11 mouse cellular contexts compared by ENCODE assay signal in the genomic region with DNA sequence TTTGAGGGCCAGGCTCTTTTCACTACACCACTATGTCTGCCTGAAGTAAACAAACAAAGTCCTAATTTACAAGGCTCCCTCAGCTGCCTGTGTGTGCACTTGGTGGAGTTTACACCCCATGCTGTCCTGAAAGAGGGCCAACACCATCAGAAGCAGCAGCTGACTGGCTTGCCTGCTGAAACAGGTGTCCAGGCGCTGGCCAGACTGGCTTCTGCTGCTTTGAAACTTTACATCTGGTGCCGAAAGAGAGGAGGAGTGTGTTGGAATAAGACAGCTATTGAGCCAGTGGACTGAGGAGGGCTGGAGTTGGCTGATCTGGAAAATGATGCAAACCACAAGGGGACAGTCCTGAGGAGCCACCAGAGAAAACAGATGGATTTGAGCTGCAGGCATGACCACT. TPM values are rescaled to one million over a fixed set of nuclear protein-coding genes. Genes with fewer than 3 reads are reported as not detected.
A peak's percentile ranks its signal among the peaks of the same experiment; 100 is the strongest.
DNase-seq lines count a peak whose midpoint lies in the region; ATAC-seq and TF ChIP-seq lines count a peak whose summit lies in the region.
"Had no signal": no experiment of that assay in that cellular context is flagged by ENCODE, and none has a peak within 500 bp of the region (broad histone marks: within the 10 kb centered on the region; RNA-seq: fewer than 3 reads in every experiment).

No protein-coding gene starts in this region.

- H3K9ac ChIP-seq in embryonic facial prominence, embryonic 14.5 days (ENCODE audit: low read depth, low read length): no peak overlapping the region
- no peak overlapping the region for H3K9ac ChIP-seq in forebrain, embryonic 14.5 days (ENCODE audit: low read length)

- WGBS in embryonic facial prominence, embryonic 14.5 days: 65% methylated on average over 2 of the region's 2 CpGs
- 86% methylated on average over 2 of the region's 2 CpGs for WGBS in embryonic facial prominence, embryonic 10.5 days
- WGBS in forebrain, embryonic 14.5 days: 93% methylated on average over 2 of the region's 2 CpGs

- no peaks in the 10 kb centered on the region for H3K4me1 ChIP-seq in embryonic facial prominence, embryonic 14.5 days (ENCODE audit: control insufficient read depth, insufficient read depth, low read length)
- no peaks in the 10 kb centered on the region for H3K4me1 ChIP-seq in embryonic facial prominence, embryonic 10.5 days
- H3K4me1 ChIP-seq in forebrain, embryonic 14.5 days (ENCODE audit: control insufficient read depth, insufficient read depth, low read length): no peaks in the 10 kb centered on the region

- ATAC-seq in embryonic facial prominence, embryonic 14.5 days (ENCODE audit: low read depth): peak; percentile 71; the same call in 1 of the 2 replicates
- ATAC-seq in forebrain, embryonic 14.5 days: no peak
- ATAC-seq: forebrain, embryonic 16.5 days; inflammation-experienced regulatory T-cells, adult 6 months had no signal

- H3K27ac ChIP-seq in embryonic facial prominence, embryonic 14.5 days (replicated peaks; ENCODE audit: low read depth, low read length): no peak overlapping the region
- H3K27ac ChIP-seq in embryonic facial prominence, embryonic 10.5 days (replicated peaks): no peak overlapping the region
- no peak overlapping the region for H3K27ac ChIP-seq in forebrain, embryonic 14.5 days (ENCODE audit: low read depth, low read length)

- 0 out of 2 replicates have a peak, but pooled peaks cover 4% of the 10 kb centered on the region for H3K9me3 ChIP-seq in embryonic facial prominence, embryonic 14.5 days (ENCODE audit: control insufficient read depth, low read length)
- H3K9me3 ChIP-seq in embryonic facial prominence, embryonic 10.5 days: no peaks in the 10 kb centered on the region
- H3K9me3 ChIP-seq in forebrain, embryonic 14.5 days (replicated peaks; ENCODE audit: control insufficient read depth, low read length): no peaks in the 10 kb centered on the region

- TF ChIP-seq POLR2A in myocyte (IDR thresholded peaks at IDR 0.05; ENCODE audit: insufficient read length, low read depth): no peak

- H3K4me2 ChIP-seq in embryonic facial prominence, embryonic 14.5 days (ENCODE audit: low read depth, low read length): no peak overlapping the region
- peak overlapping the region; percentile 18 for H3K4me2 ChIP-seq in myocyte (ENCODE audit: low read depth)
- no peak overlapping the region for H3K4me2 ChIP-seq in forebrain, embryonic 14.5 days (ENCODE audit: low read length)

- no peak overlapping the region for H3ac ChIP-seq in myocyte (ENCODE audit: control insufficient read depth, insufficient read length)

- no peaks in the 10 kb centered on the region for H3K79me2 ChIP-seq in myocyte (ENCODE audit: control insufficient read depth, insufficient read depth)

- no peaks in the 10 kb centered on the region for H3K27me3 ChIP-seq in embryonic facial prominence, embryonic 14.5 days (replicated peaks; ENCODE audit: control insufficient read depth, insufficient read depth, low read length)
- no peaks in the 10 kb centered on the region for H3K27me3 ChIP-seq in embryonic facial prominence, embryonic 10.5 days (replicated peaks; ENCODE audit: low read depth, poor library complexity, severe bottlenecking)
- H3K27me3 ChIP-seq in myocyte (ENCODE audit: control insufficient read depth, insufficient read depth, insufficient read length): no peaks in the 10 kb centered on the region
- no peaks in the 10 kb centered on the region for H3K27me3 ChIP-seq in forebrain, embryonic 14.5 days (replicated peaks; ENCODE audit: control insufficient read depth, insufficient read depth, low read length)

- H3K4me3 ChIP-seq in embryonic facial prominence, embryonic 14.5 days (ENCODE audit: low read depth, low read length): no peak overlapping the region
- H3K4me3 ChIP-seq in embryonic facial prominence, embryonic 10.5 days: no peak overlapping the region
- no peak overlapping the region for H3K4me3 ChIP-seq in myocyte
- H3K4me3 ChIP-seq in forebrain, embryonic 14.5 days (ENCODE audit: low read depth, low read length): no peak overlapping the region

- peaks cover 1% of the 10 kb centered on the region; the same call in 1 of the 2 replicates for H3K36me3 ChIP-seq in embryonic facial prominence, embryonic 14.5 days (ENCODE audit: control insufficient read depth, insufficient read depth, low read length)
- peaks cover 18% of the 10 kb centered on the region for H3K36me3 ChIP-seq in embryonic facial prominence, embryonic 10.5 days (replicated peaks)
- H3K36me3 ChIP-seq in myocyte (ENCODE audit: control insufficient read depth, insufficient read depth): no peaks in the 10 kb centered on the region
- 0 out of 2 replicates have a peak, but pooled peaks cover 4% of the 10 kb centered on the region for H3K36me3 ChIP-seq in forebrain, embryonic 14.5 days (ENCODE audit: control insufficient read depth, insufficient read depth, low read length)

- intact Hi-C loops in left cerebral cortex, postnatal 14 days (cut with DNase I): no loop called here

- DNase-seq in embryonic facial prominence, embryonic 14.5 days (ENCODE audit: low spot score): peak; percentile 68
- no peak for DNase-seq in embryonic facial prominence, embryonic 10.5 days (ENCODE audit: low spot score)
- peak; percentile 21 to 24 for DNase-seq in left cerebral cortex, postnatal 14 days (ENCODE audit: low spot score in 2 of 2)
- no peak for DNase-seq in left cerebral cortex, adult 18-20 months (ENCODE audit: low spot score in 2 of 2)
- DNase-seq in heart, postnatal 4 days: peak; percentile 32
- no peak for DNase-seq in forebrain, embryonic 14.5 days (ENCODE audit: low spot score)
- no peak for DNase-seq in cerebellum, postnatal 25 days
- DNase-seq: adrenal gland, postnatal 10 days had no signal

TF ChIP-seq in myocyte, 11 proteins besides CTCF, POLR2A, EP300 and RAD21:
- TF ChIP-seq CEBPB (IDR thresholded peaks at IDR 0.05; ENCODE audit: insufficient read depth, poor library complexity, severe bottlenecking) (no peak), USF1 (IDR thresholded peaks at IDR 0.05; ENCODE audit: low read depth) (no peak), SRF (IDR thresholded peaks at IDR 0.05; ENCODE audit: control insufficient read depth, insufficient read length, low read depth) (no peak), MYOG (IDR thresholded peaks at IDR 0.05; ENCODE audit: control insufficient read depth in 1 of 3, insufficient read depth in 1 of 3, insufficient read length in 2 of 3, low read depth in 2 of 3) (peak; percentile 77 to 91 (median 80)), POLR2AphosphoS2 (IDR thresholded peaks at IDR 0.05; ENCODE audit: insufficient read length, low read depth) (no peak), MYOD1 (IDR thresholded peaks at IDR 0.05; ENCODE audit: control insufficient read depth in 1 of 3, insufficient read length in 2 of 3, low read depth in 2 of 3) (peak; percentile 20 to 91 (median 89)), TCF12 (IDR thresholded peaks at IDR 0.05; ENCODE audit: insufficient read depth, poor library complexity, severe bottlenecking) (peak; percentile 63), TCF3 (IDR thresholded peaks at IDR 0.05; ENCODE audit: insufficient read length, low read depth) (peak; percentile 75)
TF ChIP-seq in myocyte: peak in this region for 4.

RNA-seq across cellular contexts. Expression of a gene that starts 47.4 kb away (rescaled TPM):
- 46.1 and 50.6 TPM in 2 replicates for polyA plus RNA-seq in embryonic facial prominence, embryonic 14.5 days (2014; fragmentation: Nextera tagmentation; extraction: Ambion mirVana)
- polyA plus RNA-seq in embryonic facial prominence, embryonic 10.5 days (2016; fragmentation: Nextera tagmentation; extraction: Ambion mirVana): 103 and 106 TPM in 2 replicates
- total RNA-seq in left cerebral cortex, postnatal 14 days (2021): 10 to 100 TPM; 25.7 to 31.7 TPM
- 10 to 100 TPM; 33.4 to 38.0 TPM for total RNA-seq in left cerebral cortex, adult 18-20 months (2021)
- 10 to 100 TPM; 28.9 to 29.1 TPM for total RNA-seq in heart, postnatal 4 days (2021)
- polyA plus RNA-seq in myocyte (2012; fragmentation: generic; extraction: Trizol): 7.4 TPM
- 49.9 and 54.1 TPM in 2 replicates for polyA plus RNA-seq in forebrain, embryonic 14.5 days (2014; fragmentation: Nextera tagmentation; extraction: Ambion mirVana)

Comparison
In these comparisons a context has a peak if more than half of its experiments do, and no peak if none do; other contexts are left out.
1. DNase-seq: peak in embryonic facial prominence, embryonic 14.5 days (single experiment), left cerebral cortex, postnatal 14 days (2 of 2) and heart, postnatal 4 days (single experiment); none in embryonic facial prominence, embryonic 10.5 days (single experiment), left cerebral cortex, adult 18-20 months (0 of 2), forebrain, embryonic 14.5 days (single experiment) and cerebellum, postnatal 25 days (0 of 2).